Mouse (Mus musculus): Measurements from ENCODE around the gene Poldip2. TPM values are rescaled to one million over a fixed set of nuclear protein-coding genes. Genes with fewer than 3 reads are reported as not detected.
A peak's percentile ranks its signal among the peaks of the same experiment; 100 is the strongest.

The Poldip2 gene
- total and polyA plus RNA-seq, 2 experiments from 2014 or later: 139 to 175 TPM

- H3K27me3 ChIP-seq (ENCODE audit: insufficient read depth, low read length): no peaks in the 10 kb centered on the region
- H3K27ac ChIP-seq (ENCODE audit: low read depth, low read length): no peak overlapping the region
- no peak for ATAC-seq
- no peak overlapping the region for H3K9ac ChIP-seq
- no peak overlapping the region for H3K4me2 ChIP-seq (ENCODE audit: low read depth)
- peaks cover 8% of the 10 kb centered on the region for H3K36me3 ChIP-seq (ENCODE audit: insufficient read depth)
- no peak overlapping the region for H3K4me3 ChIP-seq (ENCODE audit: low read depth, low read length)
- 91% methylated on average over 7 of the region's 7 CpGs for WGBS
- H3K4me1 ChIP-seq (ENCODE audit: insufficient read depth): peaks cover 11% of the 10 kb centered on the region; the same call in 1 of the 2 replicates
- TF ChIP-seq CTCF (IDR thresholded peaks at IDR 0.05; ENCODE audit: low read depth): no peak
- no peaks in the 10 kb centered on the region for H3K9me3 ChIP-seq (ENCODE audit: low read length)
- no peak for DNase-seq
Observed at GRCm38 (mm10) chr11:78467515-78467914, 44.5 kb upstream of the Poldip2 start.

DNA sequence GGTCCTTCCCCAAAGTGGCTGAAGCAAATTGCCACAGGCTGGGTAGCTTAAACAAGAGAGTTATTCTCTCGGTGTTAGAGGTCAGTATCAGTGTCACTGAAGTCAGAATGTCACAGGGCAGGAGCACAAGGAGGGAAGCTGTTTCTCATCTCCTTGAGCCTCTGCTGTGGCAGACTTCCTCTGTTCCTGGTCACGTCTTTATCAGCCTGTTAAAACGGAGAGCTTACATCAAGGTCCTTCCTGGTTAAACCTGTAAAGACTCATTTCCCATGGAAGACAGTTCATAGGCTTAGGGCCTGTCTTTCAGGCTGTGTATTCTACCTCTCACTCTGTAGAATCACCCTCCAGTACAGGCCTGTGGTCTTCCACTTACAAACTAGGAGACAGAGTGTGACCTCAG, 44.1 kb upstream of the Poldip2 start:
- Histone ChIP-seq H3K4me2 (ENCODE audit: low read depth) (no peak overlapping the region), H3K9me3 (ENCODE audit: low read length) (no peaks in the 10 kb centered on the region), H3K9ac (no peak overlapping the region), H3K36me3 (ENCODE audit: insufficient read depth) (peaks cover 12% of the 10 kb centered on the region), H3K27ac (ENCODE audit: low read depth, low read length) (no peak overlapping the region), H3K4me1 (ENCODE audit: insufficient read depth) (peaks cover 11% of the 10 kb centered on the region; the same call in 1 of the 2 replicates), H3K4me3 (ENCODE audit: low read depth, low read length) (no peak overlapping the region), H3K27me3 (ENCODE audit: insufficient read depth, low read length) (no peaks in the 10 kb centered on the region)
- ATAC-seq: no peak
- WGBS: 68% methylated on average over 3 of the region's 3 CpGs
- no peak for DNase-seq
- no peak for TF ChIP-seq CTCF (IDR thresholded peaks at IDR 0.05; ENCODE audit: low read depth)

DNA sequence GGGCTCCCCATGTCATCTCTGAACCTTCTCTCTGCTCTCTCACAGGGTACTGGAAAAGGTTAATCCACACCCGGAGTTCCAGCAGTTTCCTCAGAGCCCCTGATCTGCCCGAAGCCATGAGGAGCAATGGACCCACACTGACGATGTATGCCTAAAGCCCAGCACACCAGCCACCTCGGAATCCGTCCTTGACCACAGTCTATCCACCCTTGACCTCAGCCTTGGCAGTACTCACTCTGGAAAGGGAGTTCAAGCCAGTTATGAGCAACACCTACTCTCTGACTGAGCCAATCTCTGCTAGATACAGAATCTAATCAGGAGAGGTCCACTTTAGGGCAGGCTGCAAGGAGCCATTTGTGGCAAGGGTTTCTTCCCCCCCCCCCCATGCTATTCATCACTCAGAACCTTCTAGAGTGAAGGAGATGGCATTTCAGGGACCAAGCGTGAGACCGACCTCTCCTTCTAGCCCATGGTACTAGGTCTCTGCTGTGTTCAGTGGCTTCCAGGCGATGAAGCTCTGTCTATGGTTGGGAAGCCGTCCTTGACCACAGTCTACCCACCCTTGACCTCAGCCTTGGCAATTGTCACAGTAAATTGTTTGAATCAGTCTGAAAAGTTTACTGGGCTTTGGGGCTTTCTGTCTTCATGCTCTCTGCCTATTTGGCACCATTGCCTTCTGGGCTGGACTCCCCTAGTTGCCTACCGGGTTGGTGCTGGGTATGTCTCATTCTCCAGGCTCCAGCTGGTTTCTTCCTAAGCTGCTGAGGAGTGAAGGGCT, 40.5 kb upstream of the Poldip2 start:
- no peak overlapping the region for H3K27ac ChIP-seq (ENCODE audit: low read depth, low read length)
- H3K9ac ChIP-seq: no peak overlapping the region
- H3K4me2 ChIP-seq (ENCODE audit: low read depth): no peak overlapping the region
- 90% methylated on average over 10 of the region's 10 CpGs for WGBS
- H3K4me1 ChIP-seq (ENCODE audit: insufficient read depth): peaks cover 4% of the 10 kb centered on the region; the same call in 1 of the 2 replicates
- ATAC-seq (no peak), DNase-seq (no peak)
- TF ChIP-seq CTCF (IDR thresholded peaks at IDR 0.05; ENCODE audit: low read depth): no peak
- H3K27me3 ChIP-seq (ENCODE audit: insufficient read depth, low read length): no peaks in the 10 kb centered on the region
- no peak overlapping the region for H3K4me3 ChIP-seq (ENCODE audit: low read depth, low read length)
- peaks cover 31% of the 10 kb centered on the region for H3K36me3 ChIP-seq (ENCODE audit: insufficient read depth)
- no peaks in the 10 kb centered on the region for H3K9me3 ChIP-seq (ENCODE audit: low read length)

GRCm38 (mm10) chr11:78475289-78475688, 36.7 kb upstream of the Poldip2 start:
- no peak overlapping the region for H3K4me3 ChIP-seq (ENCODE audit: low read depth, low read length)
- ATAC-seq (no peak), DNase-seq (no peak)
- H3K27ac ChIP-seq (ENCODE audit: low read depth, low read length): no peak overlapping the region
- H3K36me3 ChIP-seq (ENCODE audit: insufficient read depth): peaks cover 39% of the 10 kb centered on the region
- no peaks in the 10 kb centered on the region for H3K4me1 ChIP-seq (ENCODE audit: insufficient read depth)
- no peak overlapping the region for H3K4me2 ChIP-seq (ENCODE audit: low read depth)
- no peaks in the 10 kb centered on the region for H3K27me3 ChIP-seq (ENCODE audit: insufficient read depth, low read length)
- H3K9ac ChIP-seq: no peak overlapping the region
- whole genome bisulfite sequencing: 85% methylated on average over 3 of the region's 3 CpGs
- no peak for TF ChIP-seq CTCF (IDR thresholded peaks at IDR 0.05; ENCODE audit: low read depth)
- H3K9me3 ChIP-seq (ENCODE audit: low read length): no peaks in the 10 kb centered on the region

DNA sequence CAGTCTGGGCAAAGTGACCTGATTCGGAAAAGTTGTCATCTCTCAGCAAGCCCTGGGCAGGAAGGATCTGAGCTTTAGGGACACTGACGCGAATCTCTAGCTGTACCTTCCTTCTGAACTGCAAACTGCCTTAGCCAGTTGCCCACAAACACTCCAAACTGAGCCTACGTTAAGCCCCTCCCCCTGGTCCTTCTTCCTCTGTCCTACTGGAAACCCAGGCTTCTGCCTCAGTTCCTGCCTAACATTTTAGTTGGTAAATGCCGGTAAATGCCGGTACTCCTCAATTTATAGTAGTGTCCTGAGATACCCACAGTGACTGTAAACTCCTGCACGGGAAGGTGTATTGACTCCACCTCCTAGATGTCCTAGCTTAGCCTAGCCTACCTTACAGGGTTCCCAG, 28.4 kb upstream of the Poldip2 start:
- Histone ChIP-seq H3K27ac (ENCODE audit: low read depth, low read length) (no peak overlapping the region), H3K27me3 (ENCODE audit: insufficient read depth, low read length) (no peaks in the 10 kb centered on the region), H3K4me3 (ENCODE audit: low read depth, low read length) (no peak overlapping the region), H3K4me1 (ENCODE audit: insufficient read depth) (no peaks in the 10 kb centered on the region), H3K9ac (no peak overlapping the region), H3K9me3 (ENCODE audit: low read length) (no peaks in the 10 kb centered on the region), H3K4me2 (ENCODE audit: low read depth) (no peak overlapping the region), H3K36me3 (ENCODE audit: insufficient read depth) (peaks cover 65% of the 10 kb centered on the region)
- WGBS: 72% methylated on average over 7 of the region's 7 CpGs
- no peak for ATAC-seq
- no peak for DNase-seq
- TF ChIP-seq CTCF (IDR thresholded peaks at IDR 0.05; ENCODE audit: low read depth): no peak

DNA sequence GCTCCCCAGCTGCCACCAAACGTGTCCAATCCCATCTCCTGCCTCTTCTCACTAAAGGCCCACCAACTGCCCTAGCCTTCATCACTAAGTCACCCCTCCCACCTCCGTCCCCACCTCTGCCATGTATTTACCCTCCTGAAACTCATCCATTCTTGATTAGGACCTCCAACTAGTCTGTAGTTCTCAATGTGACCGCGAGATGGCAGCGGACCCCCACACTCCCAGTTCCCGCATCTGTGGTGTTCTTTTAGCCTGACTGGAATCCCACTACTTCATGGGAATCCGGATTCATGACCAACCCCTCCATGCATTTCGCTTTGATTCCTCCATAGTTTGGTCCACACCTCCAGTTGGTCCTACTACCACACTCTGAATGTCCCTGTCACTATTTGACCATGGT, 23.8 kb upstream of the Poldip2 start:
- WGBS: 3% methylated on average over 8 of the region's 8 CpGs
- peak; percentile 93 for TF ChIP-seq CTCF (IDR thresholded peaks at IDR 0.05; ENCODE audit: low read depth)
- Histone ChIP-seq H3K27me3 (ENCODE audit: insufficient read depth, low read length) (no peaks in the 10 kb centered on the region), H3K27ac (ENCODE audit: low read depth, low read length) (no peak overlapping the region), H3K4me1 (ENCODE audit: insufficient read depth) (peaks cover 11% of the 10 kb centered on the region), H3K36me3 (ENCODE audit: insufficient read depth) (peaks cover 30% of the 10 kb centered on the region), H3K9me3 (ENCODE audit: low read length) (no peaks in the 10 kb centered on the region), H3K9ac (no peak overlapping the region), H3K4me3 (ENCODE audit: low read depth, low read length) (no peak overlapping the region), H3K4me2 (ENCODE audit: low read depth) (no peak overlapping the region)
- DNase-seq (peak; percentile 87), ATAC-seq (peak; percentile 40; the same call in 1 of the 2 replicates)

- H3K36me3 ChIP-seq (ENCODE audit: insufficient read depth): peaks cover 18% of the 10 kb centered on the region
- WGBS: 7% methylated on average over 45 of the region's 48 CpGs
- H3K4me1 ChIP-seq (ENCODE audit: insufficient read depth): peaks cover 15% of the 10 kb centered on the region
- H3K9ac ChIP-seq: peak overlapping the region; percentile 50
- peak; percentile 89 for ATAC-seq
- peak overlapping the region; percentile 22; the same call in 1 of the 2 replicates for H3K27ac ChIP-seq (ENCODE audit: low read depth, low read length)
- peak overlapping the region; percentile 52 for H3K4me2 ChIP-seq (ENCODE audit: low read depth)
- peak; percentile 72 for TF ChIP-seq CTCF (IDR thresholded peaks at IDR 0.05; ENCODE audit: low read depth)
- H3K9me3 ChIP-seq (ENCODE audit: low read length): no peaks in the 10 kb centered on the region
- no peaks in the 10 kb centered on the region for H3K27me3 ChIP-seq (ENCODE audit: insufficient read depth, low read length)
- peak; percentile 77 for DNase-seq
- H3K4me3 ChIP-seq (ENCODE audit: low read depth, low read length): peak overlapping the region; percentile 30
Observed at GRCm38 (mm10) chr11:78490781-78491241, 21.2 kb upstream of the Poldip2 start.

All from forebrain, postnatal 0 days (tissue).